Mouse (Mus musculus): Measurements from ENCODE around the gene D5Ertd579e. TPM values are rescaled to one million over a fixed set of nuclear protein-coding genes. Genes with fewer than 3 reads are reported as not detected.

Gene D5Ertd579e
- total and polyA plus RNA-seq, 2 experiments from 2014 or later, result 32.2 to 56.2 TPM

GRCm38 (mm10) chr5:36735106-36735505 lies 39.3 kb upstream of the D5Ertd579e start:
- no peak overlapping the region for H3K27ac ChIP-seq
- TF ChIP-seq CTCF (IDR thresholded peaks at IDR 0.05; ENCODE audit: low read depth), result no peak
- H3K4me1 ChIP-seq (ENCODE audit: insufficient read depth, low read length), result no peaks in the 10 kb centered on the region
- H3K36me3 ChIP-seq (ENCODE audit: insufficient read depth, low read length), result no peaks in the 10 kb centered on the region
- ATAC-seq, result no peak
- WGBS, result 86% methylated on average over 6 of the region's 6 CpGs
- no peak overlapping the region for H3K9ac ChIP-seq (replicated peaks; ENCODE audit: low read length)
- H3K4me3 ChIP-seq (ENCODE audit: low read length), result no peak overlapping the region
- H3K27me3 ChIP-seq (ENCODE audit: insufficient read depth, low read length), result no peaks in the 10 kb centered on the region; the same call in 1 of the 2 replicates
- no peak overlapping the region for H3K4me2 ChIP-seq (ENCODE audit: low read depth, low read length)
- no peak for DNase-seq (ENCODE audit: low spot score)
- H3K9me3 ChIP-seq (ENCODE audit: low read length), result no peaks in the 10 kb centered on the region

GRCm38 (mm10) chr5:36733405-36733804 lies 37.6 kb upstream of the D5Ertd579e start:
- Histone ChIP-seq H3K9ac (replicated peaks; ENCODE audit: low read length) (no peak overlapping the region), H3K9me3 (ENCODE audit: low read length) (no peaks in the 10 kb centered on the region), H3K27ac (no peak overlapping the region), H3K4me1 (ENCODE audit: insufficient read depth, low read length) (no peaks in the 10 kb centered on the region), H3K36me3 (ENCODE audit: insufficient read depth, low read length) (no peaks in the 10 kb centered on the region), H3K27me3 (ENCODE audit: insufficient read depth, low read length) (no peaks in the 10 kb centered on the region; the same call in 1 of the 2 replicates), H3K4me2 (ENCODE audit: low read depth, low read length) (no peak overlapping the region), H3K4me3 (ENCODE audit: low read length) (no peak overlapping the region)
- TF ChIP-seq CTCF (IDR thresholded peaks at IDR 0.05; ENCODE audit: low read depth), result no peak
- no peak for DNase-seq (ENCODE audit: low spot score)
- WGBS, result 81% methylated on average over 3 of the region's 3 CpGs
- ATAC-seq, result no peak

DNA sequence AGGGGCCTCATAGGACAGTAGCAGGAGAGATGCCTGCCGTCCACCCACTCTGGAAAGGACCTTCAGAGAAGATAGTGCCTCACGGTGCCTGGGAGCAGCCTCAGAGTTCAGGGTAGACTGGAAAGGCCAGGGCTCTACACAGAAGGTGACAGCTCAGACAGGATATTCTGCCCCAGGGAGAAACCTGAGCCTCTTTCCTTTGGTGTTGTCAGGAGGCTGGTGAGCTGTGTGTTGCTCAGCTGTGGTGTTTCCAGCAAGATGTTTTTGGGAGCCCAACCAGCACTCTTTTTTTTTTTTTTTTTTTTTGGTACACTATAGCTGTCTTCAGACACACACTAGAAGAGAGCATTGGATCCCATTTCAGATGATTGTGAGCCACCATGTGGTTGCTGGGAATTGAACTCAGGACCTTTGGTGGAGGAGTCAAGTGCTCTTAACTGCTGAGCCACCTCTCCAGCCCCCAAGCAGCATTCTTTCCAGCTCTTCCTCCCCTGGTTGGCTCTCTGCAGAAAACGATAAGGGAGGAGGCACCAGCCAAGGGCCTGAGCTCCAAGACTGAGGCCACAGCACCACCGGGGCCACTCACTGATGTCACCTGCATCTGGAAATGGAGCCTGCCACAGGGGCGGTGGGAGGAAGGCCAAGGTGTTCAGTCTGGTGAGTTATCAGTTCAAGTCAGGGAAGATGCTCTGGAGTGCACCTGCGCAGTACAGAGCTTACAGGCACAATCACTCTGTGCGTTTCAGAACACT lies 36.3 kb upstream of the D5Ertd579e start:
- DNase-seq (ENCODE audit: low spot score) (no peak), ATAC-seq (no peak)
- 73% methylated on average over 7 of the region's 7 CpGs for WGBS

DNA sequence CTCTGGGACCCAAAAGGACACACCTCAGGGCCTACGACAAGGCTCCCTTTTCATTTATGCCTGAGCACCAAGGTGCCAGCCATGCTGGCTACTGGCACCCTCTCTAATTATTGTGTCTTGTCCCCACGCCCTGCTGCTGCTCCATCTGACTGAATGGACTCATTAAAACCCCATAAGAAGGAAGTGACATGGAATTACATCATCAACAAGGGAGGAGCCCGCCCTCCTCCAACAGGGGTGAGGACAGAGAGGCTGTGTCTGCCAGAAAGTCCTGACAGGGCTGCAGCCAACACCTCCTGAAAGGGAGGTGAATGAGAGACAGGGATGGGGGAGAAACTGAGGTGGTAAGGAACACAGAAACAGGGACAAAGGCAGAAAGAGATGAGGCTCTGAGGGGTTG lies 34.9 kb upstream of the D5Ertd579e start:
- no peaks in the 10 kb centered on the region; the same call in 1 of the 2 replicates for H3K4me1 ChIP-seq (ENCODE audit: insufficient read depth, low read length)
- no peak overlapping the region for H3K4me2 ChIP-seq (ENCODE audit: low read depth, low read length)
- no peak for TF ChIP-seq CTCF (IDR thresholded peaks at IDR 0.05; ENCODE audit: low read depth)
- no peak overlapping the region for H3K4me3 ChIP-seq (ENCODE audit: low read length)
- ATAC-seq, result no peak
- 65% methylated on average over 3 of the region's 3 CpGs for WGBS
- DNase-seq (ENCODE audit: low spot score), result no peak
- no peak overlapping the region for H3K27ac ChIP-seq
- H3K36me3 ChIP-seq (ENCODE audit: insufficient read depth, low read length), result no peaks in the 10 kb centered on the region
- no peaks in the 10 kb centered on the region; the same call in 1 of the 2 replicates for H3K27me3 ChIP-seq (ENCODE audit: insufficient read depth, low read length)
- no peaks in the 10 kb centered on the region for H3K9me3 ChIP-seq (ENCODE audit: low read length)
- no peak overlapping the region for H3K9ac ChIP-seq (replicated peaks; ENCODE audit: low read length)

More for the DNA sequence above, 36.3 kb upstream of the D5Ertd579e start:
- Histone ChIP-seq H3K9ac (replicated peaks; ENCODE audit: low read length) (no peak overlapping the region), H3K27ac (no peak overlapping the region), H3K36me3 (ENCODE audit: insufficient read depth, low read length) (no peaks in the 10 kb centered on the region), H3K4me1 (ENCODE audit: insufficient read depth, low read length) (no peaks in the 10 kb centered on the region; the same call in 1 of the 2 replicates), H3K9me3 (ENCODE audit: low read length) (no peaks in the 10 kb centered on the region), H3K27me3 (ENCODE audit: insufficient read depth, low read length) (no peaks in the 10 kb centered on the region; the same call in 1 of the 2 replicates), H3K4me2 (ENCODE audit: low read depth, low read length) (no peak overlapping the region), H3K4me3 (ENCODE audit: low read length) (no peak overlapping the region)
- no peak for TF ChIP-seq CTCF (IDR thresholded peaks at IDR 0.05; ENCODE audit: low read depth)

DNA sequence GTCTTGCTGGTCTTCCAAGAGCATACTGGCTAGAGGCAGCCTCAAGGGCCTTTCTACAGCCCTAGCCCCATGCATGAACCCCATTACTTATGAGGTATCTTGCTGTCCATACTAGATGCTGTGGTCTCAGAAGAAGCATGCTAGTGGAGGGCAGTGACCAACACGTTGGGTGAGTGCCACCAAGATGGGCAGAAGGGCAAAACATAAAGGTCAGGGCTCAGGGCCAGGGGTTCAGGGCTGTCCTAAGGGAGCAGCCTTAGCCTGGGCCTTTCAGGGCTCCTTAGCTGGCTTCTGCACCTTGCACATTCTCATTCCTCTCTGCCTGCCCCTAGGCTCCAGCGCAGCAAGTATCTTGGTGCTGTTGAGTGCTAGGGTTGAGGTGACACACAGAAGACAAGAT lies 34.1 kb upstream of the D5Ertd579e start:
- WGBS, result 94% methylated on average over 2 of the region's 2 CpGs
- H3K4me2 ChIP-seq (ENCODE audit: low read depth, low read length), result no peak overlapping the region
- ATAC-seq, result no peak
- DNase-seq (ENCODE audit: low spot score), result no peak
- H3K4me3 ChIP-seq (ENCODE audit: low read length), result no peak overlapping the region
- H3K9me3 ChIP-seq (ENCODE audit: low read length), result no peaks in the 10 kb centered on the region
- no peaks in the 10 kb centered on the region; the same call in 1 of the 2 replicates for H3K27me3 ChIP-seq (ENCODE audit: insufficient read depth, low read length)
- TF ChIP-seq CTCF (IDR thresholded peaks at IDR 0.05; ENCODE audit: low read depth), result no peak
- H3K4me1 ChIP-seq (ENCODE audit: insufficient read depth, low read length), result no peaks in the 10 kb centered on the region; the same call in 1 of the 2 replicates
- no peaks in the 10 kb centered on the region for H3K36me3 ChIP-seq (ENCODE audit: insufficient read depth, low read length)
- no peak overlapping the region for H3K27ac ChIP-seq
- H3K9ac ChIP-seq (replicated peaks; ENCODE audit: low read length), result no peak overlapping the region

- WGBS, result 78% methylated on average over 4 of the region's 4 CpGs
- H3K9ac ChIP-seq (replicated peaks; ENCODE audit: low read length), result no peak overlapping the region
- H3K27ac ChIP-seq, result no peak overlapping the region
- no peaks in the 10 kb centered on the region for H3K9me3 ChIP-seq (ENCODE audit: low read length)
- no peaks in the 10 kb centered on the region; the same call in 1 of the 2 replicates for H3K4me1 ChIP-seq (ENCODE audit: insufficient read depth, low read length)
- no peak for TF ChIP-seq CTCF (IDR thresholded peaks at IDR 0.05; ENCODE audit: low read depth)
- H3K4me2 ChIP-seq (ENCODE audit: low read depth, low read length), result no peak overlapping the region
- H3K36me3 ChIP-seq (ENCODE audit: insufficient read depth, low read length), result no peaks in the 10 kb centered on the region
- no peaks in the 10 kb centered on the region; the same call in 1 of the 2 replicates for H3K27me3 ChIP-seq (ENCODE audit: insufficient read depth, low read length)
- no peak overlapping the region for H3K4me3 ChIP-seq (ENCODE audit: low read length)
- ATAC-seq (no peak), DNase-seq (ENCODE audit: low spot score) (no peak)
Observed at GRCm38 (mm10) chr5:36729086-36729473, 33.3 kb upstream of the D5Ertd579e start.
